Mouse (Mus musculus) right cerebral cortex, postnatal 4 days (tissue): ENCODE measurements around the gene Best1.

Experiments used
- DNase-seq: peaks from one replicate; pipeline ENCODE4 v3.0.0-alpha.2; 2022

The Best1 gene

GRCm38 (mm10) chr19:10001206-10001969 is at the start of gene Best1, which contains the start of gene Rab3il1:
Gene Best1, minus strand, starts transcription at chr19:10001633.
Gene Rab3il1, plus strand, starts transcription at chr19:10001669.
- DNase-seq, result no peak

- DNase-seq, result no peak
Measured at GRCm38 (mm10) chr19:10050438-10050837, 49.0 kb upstream of the Best1 start.

- DNase-seq, result no peak
Measured at GRCm38 (mm10) chr19:10049533-10049932, 48.1 kb upstream of the Best1 start.

GRCm38 (mm10) chr19:10046983-10047382 is 45.5 kb upstream of the Best1 start:
- no peak for DNase-seq

- DNase-seq, result no peak
Measured at GRCm38 (mm10) chr19:10046346-10046745, 44.9 kb upstream of the Best1 start.

- no peak for DNase-seq
Measured at GRCm38 (mm10) chr19:10045707-10046106, 44.3 kb upstream of the Best1 start.

GRCm38 (mm10) chr19:10043643-10044042 is 42.2 kb upstream of the Best1 start:
- no peak for DNase-seq

GRCm38 (mm10) chr19:10042816-10043215 is 41.4 kb upstream of the Best1 start:
- no peak for DNase-seq

- DNase-seq, result no peak
Measured at GRCm38 (mm10) chr19:10042232-10042631, 40.8 kb upstream of the Best1 start.

- peak; percentile 75 for DNase-seq
Measured at GRCm38 (mm10) chr19:10041388-10042148, 40.1 kb upstream of the Best1 start, which contains the start of gene Fads3. Gene Fads3, plus strand, starts transcription at chr19:10041569.

GRCm38 (mm10) chr19:10040866-10041387 is 39.5 kb upstream of the Best1 start:
- DNase-seq, result no peak

- no peak for DNase-seq
Measured at GRCm38 (mm10) chr19:10039615-10040014, 38.2 kb upstream of the Best1 start.

- no peak for DNase-seq
Measured at GRCm38 (mm10) chr19:10038910-10039309, 37.5 kb upstream of the Best1 start.

GRCm38 (mm10) chr19:10038364-10038763 is 36.9 kb upstream of the Best1 start:
- no peak for DNase-seq

GRCm38 (mm10) chr19:10037534-10037933 is 36.1 kb upstream of the Best1 start:
- DNase-seq, result no peak

GRCm38 (mm10) chr19:10034785-10035447 is 33.5 kb upstream of the Best1 start:
- peak; percentile 87 for DNase-seq

GRCm38 (mm10) chr19:10034356-10034755 is 32.9 kb upstream of the Best1 start:
- no peak for DNase-seq

GRCm38 (mm10) chr19:10033211-10033973 is 32.0 kb upstream of the Best1 start:
- DNase-seq, result peak; percentile 43

- no peak for DNase-seq
Measured at GRCm38 (mm10) chr19:10029746-10030145, 28.3 kb upstream of the Best1 start.

- DNase-seq, result peak; percentile 54
Measured at GRCm38 (mm10) chr19:10025169-10025875, 23.9 kb upstream of the Best1 start.

GRCm38 (mm10) chr19:10023304-10023758 is 21.9 kb upstream of the Best1 start:
- no peak for DNase-seq
